ENCODE assay signal across 16 mouse cellular contexts in genomic region chr11:61108911-61109361, GRCm38 (mm10). TPM values are rescaled to one million over a fixed set of nuclear protein-coding genes. Genes with fewer than 3 reads are reported as not detected.
A peak's percentile ranks its signal among the peaks of the same experiment; 100 is the strongest.
DNase-seq lines count a peak whose midpoint lies in the region; ATAC-seq and TF ChIP-seq lines count a peak whose summit lies in the region.
"Had no signal": no experiment of that assay in that cellular context is flagged by ENCODE, and none has a peak within 500 bp of the region (broad histone marks: within the 10 kb centered on the region; RNA-seq: fewer than 3 reads in every experiment).

No protein-coding gene starts in this region.

- 0 out of 2 replicates have a peak, but pooled peaks have one; percentile 11 for ATAC-seq in liver, postnatal 0 days
- no peak for ATAC-seq in liver, embryonic 11.5 days (replicated peaks; ENCODE audit: low FRiP score)
- ATAC-seq in common myeloid progenitor, adult 5-6 weeks (replicated peaks; ENCODE audit: low read depth, poor library complexity, severe bottlenecking): peak; percentile 45
- peak; percentile 67 for ATAC-seq in monocyte, adult 5-6 weeks (replicated peaks; ENCODE audit: insufficient number of reproducible peaks, low FRiP score, low TSS enrichment, poor library complexity, severe bottlenecking)

- peak overlapping the region; percentile 69 for H3K27ac ChIP-seq in liver, postnatal 0 days (ENCODE audit: low read depth)
- no peak overlapping the region for H3K27ac ChIP-seq in liver, embryonic 11.5 days (ENCODE audit: low read depth, low read length)
- H3K27ac ChIP-seq: embryonic facial prominence, embryonic 10.5 days; layer of hippocampus, adult 2 months; liver, embryonic 15.5 days had no signal

- H3K9me3 ChIP-seq in liver, postnatal 0 days (ENCODE audit: low read length): no peaks in the 10 kb centered on the region
- H3K9me3 ChIP-seq in liver, embryonic 11.5 days (ENCODE audit: control insufficient read depth, low read length): no peaks in the 10 kb centered on the region
- H3K9me3 ChIP-seq: embryonic facial prominence, embryonic 10.5 days; liver, embryonic 15.5 days had no signal

- 50% methylated on average over 12 of the region's 12 CpGs for WGBS in liver, postnatal 0 days (ENCODE audit: insufficient replicate concordance)
- WGBS in liver, embryonic 11.5 days: 80% methylated on average over 12 of the region's 12 CpGs

- H3K36me3 ChIP-seq in liver, postnatal 0 days (replicated peaks; ENCODE audit: insufficient read depth, low read length): no peaks in the 10 kb centered on the region
- no peaks in the 10 kb centered on the region for H3K36me3 ChIP-seq in liver, embryonic 11.5 days (ENCODE audit: control insufficient read depth, insufficient read depth, low read length)
- H3K36me3 ChIP-seq in splenic B cell, adult 2 months (ENCODE audit: control insufficient read depth, insufficient read depth, low read length, poor library complexity, severe bottlenecking): no peaks in the 10 kb centered on the region
- H3K36me3 ChIP-seq: embryonic facial prominence, embryonic 10.5 days; liver, embryonic 15.5 days had no signal

- DNase-seq in liver, postnatal 0 days: peak; percentile 25
- DNase-seq in liver, embryonic 11.5 days (ENCODE audit: low spot score): no peak
- DNase-seq in splenic B cell, adult 2 months (ENCODE audit: low read depth, low spot score): peak; percentile 84
- no peak for DNase-seq in thymus, postnatal 10 days (ENCODE audit: low spot score in 2 of 2)
- no peak for DNase-seq in left cerebral cortex, adult 8-10 months (ENCODE audit: low spot score in 2 of 2)
- DNase-seq: adrenal gland, adult 2 months; cerebellum, adult 9-11 months; gastrocnemius, postnatal 25 days; left cerebral cortex, postnatal 4 days; right cerebral cortex, postnatal 4 days; thymus, adult 2 months had no signal

- peak overlapping the region; percentile 30; the same call in 1 of the 2 replicates for H3K4me2 ChIP-seq in liver, postnatal 0 days (ENCODE audit: low read depth, low read length)
- H3K4me2 ChIP-seq in liver, embryonic 11.5 days: no peak overlapping the region
- H3K4me2 ChIP-seq: liver, embryonic 15.5 days had no signal

- no peak for TF ChIP-seq EP300 in liver, postnatal 0 days (IDR thresholded peaks at IDR 0.05; ENCODE audit: low read depth)

- H3K27me3 ChIP-seq in liver, postnatal 0 days (ENCODE audit: insufficient read depth, low read length): no peaks in the 10 kb centered on the region
- no peaks in the 10 kb centered on the region for H3K27me3 ChIP-seq in liver, embryonic 11.5 days (replicated peaks; ENCODE audit: control insufficient read depth, insufficient read depth, low read length)
- H3K27me3 ChIP-seq in splenic B cell, adult 2 months (ENCODE audit: control insufficient read depth, insufficient read depth, low read length, poor library complexity, severe bottlenecking): no peaks in the 10 kb centered on the region

- H3K9ac ChIP-seq in liver, postnatal 0 days (replicated peaks): no peak overlapping the region
- H3K9ac ChIP-seq in liver, embryonic 11.5 days (ENCODE audit: low read depth, low read length): no peak overlapping the region
- H3K9ac ChIP-seq: liver, embryonic 15.5 days had no signal

- no peak overlapping the region for H3K4me3 ChIP-seq in liver, postnatal 0 days (ENCODE audit: low read depth, low read length)
- H3K4me3 ChIP-seq in liver, embryonic 11.5 days (ENCODE audit: low read depth, low read length): no peak overlapping the region
- H3K4me3 ChIP-seq: embryonic facial prominence, embryonic 10.5 days; layer of hippocampus, adult 2 months; liver, embryonic 15.5 days had no signal

- H3K4me1 ChIP-seq in liver, postnatal 0 days (ENCODE audit: insufficient read depth): peaks cover 16% of the 10 kb centered on the region
- no peaks in the 10 kb centered on the region for H3K4me1 ChIP-seq in liver, embryonic 11.5 days (replicated peaks; ENCODE audit: control insufficient read depth, insufficient read depth, low read length)

- TF ChIP-seq CTCF in liver, postnatal 0 days (IDR thresholded peaks at IDR 0.05; ENCODE audit: low read depth): no peak

RNA-seq across cellular contexts. Expression of gene Tnfrsf13b, which starts 17.6 kb away (rescaled TPM):
- polyA plus RNA-seq in liver, postnatal 0 days (2015; fragmentation: Nextera tagmentation; extraction: Ambion mirVana): 8.1 and 9.4 TPM in 2 replicates
- polyA plus RNA-seq in liver, embryonic 11.5 days (2014; fragmentation: Nextera tagmentation; extraction: Ambion mirVana): 5.9 and 6.2 TPM in 2 replicates
- total RNA-seq in common myeloid progenitor, adult 5-6 weeks (2017): 64.8 and 72.9 TPM in 2 replicates
- total RNA-seq in monocyte, adult 5-6 weeks (2017): 39.9 to 75.6 TPM (median 53.5 TPM) in 3 replicates
- 1 to 10 TPM in 3 of 4 experiments, under 1 TPM in 1; 0.76 to 2.3 (median 1.5) TPM for total RNA-seq in left cerebral cortex, adult 8-10 months (2022)

Comparison
In these comparisons a context has a peak if more than half of its experiments do, and no peak if none do; other contexts are left out.
1. DNase-seq: peak in liver, postnatal 0 days (single experiment) and splenic B cell, adult 2 months (single experiment); none in liver, embryonic 11.5 days (single experiment), thymus, postnatal 10 days (0 of 2) and left cerebral cortex, adult 8-10 months (0 of 2).
2. RNA of gene Tnfrsf13b, which starts 17.6 kb away (total RNA-seq): 39.9 to 75.6 TPM in monocyte, adult 5-6 weeks and 64.8 to 72.9 TPM in common myeloid progenitor, adult 5-6 weeks; 0.76 to 2.3 TPM in left cerebral cortex, adult 8-10 months; every median in the first group is over 10 times any median in the second.